Mouse (Mus musculus) embryo, embryonic 10 days (tissue): ENCODE data around the gene Akain1.

ENCODE experiments used
- DNase-seq: peaks from one replicate; pipeline ENCODE4 v3.0.0-alpha.2; 2015; ENCODE audit warnings: low spot score

Akain1 gene

DNA sequence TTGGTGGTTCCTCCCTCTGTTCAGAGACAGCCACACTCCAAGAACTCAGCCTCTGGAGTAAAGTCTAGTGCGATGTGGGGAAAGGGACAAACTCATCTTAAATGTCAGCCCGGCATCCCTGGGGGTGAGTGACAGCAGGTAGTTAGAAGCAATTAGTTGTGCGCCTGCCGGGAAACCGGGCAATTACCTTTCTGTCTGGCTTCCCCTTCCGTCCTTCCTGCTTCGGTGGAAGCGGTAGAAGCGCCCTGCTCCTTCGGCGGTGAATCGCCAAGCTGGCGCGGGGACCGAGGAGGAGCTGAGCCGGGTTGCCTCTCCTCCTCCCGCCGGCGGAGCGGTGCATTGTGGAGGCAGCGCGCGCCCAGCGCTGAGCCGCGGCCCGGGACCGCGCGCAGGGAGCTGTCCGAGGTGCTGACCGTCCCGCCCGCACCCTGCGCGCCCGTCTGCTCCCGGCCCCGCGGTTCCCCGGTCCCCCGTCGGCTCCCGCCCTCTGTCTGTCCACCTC lies at the start of gene Akain1:
TSS of gene Akain1 (plus strand) at position 337 of the 502 bp plus-strand sequence.
- peak; percentile 90 for DNase-seq

DNA sequence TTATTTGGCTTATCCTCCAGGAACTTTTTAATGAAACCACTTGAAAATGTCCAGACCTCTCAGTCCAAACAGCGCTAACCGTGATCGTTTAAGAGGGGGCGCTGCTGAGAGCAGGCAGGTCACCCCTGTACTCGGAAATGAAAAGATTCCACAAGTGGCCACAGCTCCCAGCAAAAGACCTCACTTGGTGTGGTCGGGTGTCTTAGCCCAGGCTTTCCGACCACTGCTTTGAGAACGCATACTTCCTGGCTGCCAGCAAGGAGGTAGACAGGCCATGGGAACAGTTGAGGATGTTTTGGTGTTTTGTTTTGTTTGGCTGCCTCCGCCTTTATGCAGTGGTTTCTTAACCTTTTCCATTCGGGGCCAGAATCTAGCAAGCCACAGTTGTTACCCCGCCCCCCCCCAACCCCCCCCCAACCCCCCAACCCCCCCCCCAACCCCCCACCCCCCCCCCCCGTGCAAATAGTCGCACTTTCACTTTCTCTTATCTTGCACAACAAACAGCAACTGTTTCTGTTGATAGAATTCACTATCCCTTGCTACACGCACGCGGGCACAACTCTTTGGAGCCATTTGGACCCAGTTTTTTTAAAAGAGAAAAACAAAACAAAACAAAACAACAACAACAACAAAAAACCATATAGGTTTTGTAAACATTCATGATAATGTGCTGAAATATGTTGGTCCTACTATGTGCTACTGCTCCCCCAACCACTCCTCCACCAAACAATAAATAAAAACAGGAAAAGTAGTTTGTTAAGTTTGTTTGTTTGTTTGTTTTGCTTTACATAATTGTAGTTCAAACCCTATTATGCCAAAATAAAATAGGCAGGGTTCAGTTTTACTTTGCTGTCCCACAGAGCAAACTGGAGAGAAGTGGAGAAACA lies 42.7 kb upstream of the Akain1 start:
- no peak for DNase-seq

DNA sequence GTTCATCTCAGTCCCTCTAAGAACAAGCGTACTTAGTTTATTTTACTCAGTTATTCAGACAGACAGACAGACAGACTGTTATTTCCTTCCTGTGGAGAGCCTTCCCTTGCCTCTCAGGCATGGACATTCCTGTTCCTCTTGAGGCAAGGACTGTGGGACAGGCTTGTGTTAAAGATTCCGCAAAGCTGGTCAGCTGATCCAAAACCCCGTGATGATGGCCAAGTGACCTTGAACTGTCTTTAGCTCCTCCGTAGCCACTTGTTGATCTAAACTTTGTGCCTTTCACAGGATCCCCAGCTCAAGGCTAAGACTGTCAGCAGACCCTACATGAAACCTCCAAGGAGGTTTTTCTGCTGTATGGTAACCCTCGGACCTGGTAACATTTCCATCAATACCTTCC lies 42.0 kb upstream of the Akain1 start:
- no peak for DNase-seq

DNA sequence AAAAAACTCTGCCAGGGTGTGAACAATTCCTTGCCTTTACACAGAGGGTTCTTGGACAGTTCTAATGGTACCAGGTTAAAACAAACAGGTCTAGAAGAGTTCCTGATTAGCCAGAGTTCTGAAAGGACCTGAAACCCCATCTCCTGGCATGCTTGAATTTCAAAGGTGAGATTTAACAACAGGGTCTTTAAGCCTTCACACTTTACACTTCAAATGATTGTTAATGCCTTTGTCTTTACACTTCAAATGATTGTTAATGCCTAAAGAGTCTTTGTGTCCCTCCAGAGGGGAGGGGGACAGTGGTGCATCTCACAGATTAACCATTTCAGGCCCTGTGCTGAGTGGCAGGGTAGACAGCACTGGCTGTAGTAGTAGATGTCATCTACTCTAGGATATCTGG lies 41.0 kb upstream of the Akain1 start:
- DNase-seq, result no peak

DNA sequence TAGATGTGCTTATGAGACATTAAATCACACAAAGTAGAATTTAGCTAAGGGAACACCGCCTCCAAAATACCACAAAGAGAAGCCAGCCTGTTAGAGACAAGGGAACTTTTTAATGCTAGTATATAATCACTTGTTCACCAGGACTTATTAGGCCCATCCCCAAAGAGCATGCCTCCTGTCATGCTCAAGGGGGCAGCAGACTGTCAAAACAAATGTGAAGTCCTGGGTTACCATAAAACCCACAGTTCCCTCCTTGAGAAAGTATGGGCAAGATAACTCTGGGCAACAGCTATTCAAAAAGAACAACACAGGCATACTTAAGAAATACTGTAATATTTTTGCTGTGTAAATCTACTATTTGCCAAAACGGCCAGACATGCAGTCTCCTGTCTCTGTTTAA lies 38.0 kb upstream of the Akain1 start:
- DNase-seq, result no peak

DNA sequence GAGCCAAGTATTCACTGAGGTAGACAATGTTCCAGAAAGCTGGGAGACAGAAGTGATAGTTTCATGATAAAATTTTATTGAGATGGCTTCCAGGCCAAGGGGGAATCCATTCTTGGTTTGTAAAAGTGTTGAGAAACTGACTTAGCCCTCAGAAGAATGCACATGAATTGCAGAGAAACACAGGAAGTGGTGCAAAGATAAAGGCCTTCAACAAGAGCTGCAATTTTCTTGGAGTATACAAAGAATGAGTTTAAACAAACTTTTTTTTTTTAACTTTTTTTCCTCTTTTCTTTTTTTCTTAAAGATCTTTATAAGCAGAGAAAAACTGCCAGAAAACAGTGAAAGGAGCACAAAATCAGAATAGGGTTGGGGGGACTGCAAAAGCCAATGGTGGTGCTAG lies 23.0 kb upstream of the Akain1 start:
- DNase-seq, result no peak

DNA sequence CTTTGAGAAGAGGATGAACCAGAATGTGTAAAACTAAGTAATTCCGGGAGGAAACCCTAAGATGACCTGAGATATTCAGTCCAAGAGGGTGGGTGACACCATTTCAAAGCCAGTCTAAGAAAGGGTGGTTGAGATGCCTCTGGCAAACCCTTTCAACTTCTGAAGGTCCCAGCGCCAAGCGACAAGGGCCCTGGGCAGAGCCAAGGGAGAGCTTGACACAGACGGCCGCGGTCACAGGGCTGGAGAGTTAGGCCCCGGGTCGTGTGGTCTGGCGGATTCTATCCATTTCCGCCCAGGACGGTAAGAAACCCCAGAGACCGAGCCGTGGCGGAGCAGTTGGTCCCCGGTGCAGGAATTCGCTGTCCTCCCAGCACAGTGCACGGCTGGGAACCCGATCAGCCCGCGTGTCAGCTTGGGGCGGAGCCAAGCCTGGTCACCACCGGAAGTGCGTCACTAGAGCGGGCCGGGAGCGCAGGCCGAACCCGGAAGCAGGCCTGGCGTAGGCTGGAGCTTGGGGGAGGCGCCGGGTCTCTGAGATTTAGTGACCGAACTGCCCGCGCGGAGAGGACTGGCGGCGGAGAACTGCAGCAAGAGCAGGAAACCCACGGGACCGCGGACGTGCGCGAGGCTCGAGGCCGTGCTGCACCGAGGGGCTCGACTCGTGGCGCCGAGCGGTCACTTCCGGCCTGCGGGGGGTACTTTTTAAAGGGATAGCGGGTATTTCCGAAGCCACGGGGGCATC lies 22.0 kb upstream of the Akain1 start:
- DNase-seq, result peak; percentile 98

DNA sequence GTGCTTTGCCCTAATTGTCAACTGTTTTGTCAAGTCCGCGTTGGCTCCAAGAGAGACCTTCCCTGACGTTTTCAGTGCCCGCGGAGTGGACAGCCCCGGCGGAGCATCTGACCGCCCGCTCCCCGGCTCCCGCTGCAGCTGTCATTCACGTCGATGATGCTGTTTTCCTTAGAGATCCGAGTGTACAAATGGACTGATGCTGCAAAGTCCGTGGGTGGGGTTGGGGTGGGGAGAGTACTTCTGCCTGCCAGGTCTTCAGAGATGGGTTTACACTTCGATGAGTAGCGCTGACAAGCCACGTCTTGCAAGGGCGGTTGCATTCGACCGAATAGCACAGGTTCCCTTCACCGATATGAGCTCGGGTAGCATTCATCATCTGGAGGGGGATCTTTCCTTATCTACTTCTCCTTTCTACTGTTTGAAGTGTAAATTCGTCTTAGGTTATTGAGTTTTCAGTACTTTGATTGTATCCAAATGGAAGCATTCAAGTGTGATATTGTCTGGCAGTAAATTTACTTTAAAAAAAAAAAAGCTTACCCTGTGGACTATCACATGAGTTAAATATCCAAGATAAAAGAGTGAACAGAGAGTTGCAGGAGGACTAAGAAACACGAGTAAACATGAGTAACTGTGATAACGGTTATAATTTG lies 21.3 kb upstream of the Akain1 start:
- peak; percentile 50 for DNase-seq

DNA sequence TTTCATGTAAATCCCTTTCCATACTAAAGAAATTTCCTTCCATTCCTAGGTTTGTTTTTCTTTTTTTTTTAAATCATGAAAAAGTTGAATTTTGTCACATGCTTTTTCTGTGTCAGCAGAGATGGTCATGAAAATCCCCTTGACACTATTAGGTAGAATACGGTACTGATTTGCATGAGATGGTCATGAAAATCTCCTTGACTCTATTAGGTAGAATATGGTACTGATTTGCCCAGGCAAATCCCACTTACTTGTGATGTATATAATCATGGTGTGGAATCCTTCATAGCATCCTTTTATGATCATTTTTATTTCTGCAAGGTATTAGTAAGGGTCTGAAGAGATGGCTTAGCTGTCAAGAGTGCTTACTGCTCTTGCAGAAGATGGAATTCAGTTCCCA lies 17.5 kb upstream of the Akain1 start:
- DNase-seq, result peak; percentile 72

DNA sequence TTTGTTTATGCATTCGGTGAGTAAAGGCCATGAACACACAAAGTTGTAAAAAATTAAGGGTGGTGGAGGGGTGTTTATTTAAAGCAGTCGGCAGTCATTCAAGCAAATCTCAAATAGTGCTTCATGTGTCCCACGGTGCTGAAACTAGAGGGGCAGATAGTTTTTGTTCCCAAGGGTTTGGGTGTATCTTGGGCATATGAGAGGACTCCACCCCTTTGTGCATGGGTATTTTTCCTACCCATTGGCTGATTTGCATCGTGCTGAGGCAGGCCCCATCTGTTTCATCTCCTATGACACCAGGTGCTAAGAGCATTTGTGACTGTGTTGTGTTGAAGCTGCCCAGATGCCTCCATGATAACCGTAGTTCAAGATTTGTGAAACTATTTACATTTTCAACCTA lies 1.3 kb upstream of the Akain1 start:
- no peak for DNase-seq

DNA sequence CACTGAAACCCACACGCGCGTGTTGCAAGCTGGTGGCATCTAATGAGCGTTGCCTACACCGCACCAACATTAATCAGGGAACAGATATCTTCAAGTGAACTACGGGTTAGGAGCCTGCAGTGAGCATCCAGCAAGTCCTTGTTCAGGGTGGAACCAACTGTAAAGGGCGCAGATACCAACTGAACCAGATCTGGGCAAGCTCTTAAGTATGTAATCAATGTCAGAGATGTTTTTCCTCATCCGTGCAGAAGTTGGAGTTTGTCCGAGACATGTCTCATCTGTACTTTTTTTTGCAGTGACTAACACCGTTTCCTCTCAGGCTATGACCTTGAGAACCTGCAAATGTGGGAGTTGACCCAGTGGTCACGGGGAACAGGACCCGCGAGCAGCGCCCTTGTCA lies 640 bp upstream of the Akain1 start:
- no peak for DNase-seq

DNA sequence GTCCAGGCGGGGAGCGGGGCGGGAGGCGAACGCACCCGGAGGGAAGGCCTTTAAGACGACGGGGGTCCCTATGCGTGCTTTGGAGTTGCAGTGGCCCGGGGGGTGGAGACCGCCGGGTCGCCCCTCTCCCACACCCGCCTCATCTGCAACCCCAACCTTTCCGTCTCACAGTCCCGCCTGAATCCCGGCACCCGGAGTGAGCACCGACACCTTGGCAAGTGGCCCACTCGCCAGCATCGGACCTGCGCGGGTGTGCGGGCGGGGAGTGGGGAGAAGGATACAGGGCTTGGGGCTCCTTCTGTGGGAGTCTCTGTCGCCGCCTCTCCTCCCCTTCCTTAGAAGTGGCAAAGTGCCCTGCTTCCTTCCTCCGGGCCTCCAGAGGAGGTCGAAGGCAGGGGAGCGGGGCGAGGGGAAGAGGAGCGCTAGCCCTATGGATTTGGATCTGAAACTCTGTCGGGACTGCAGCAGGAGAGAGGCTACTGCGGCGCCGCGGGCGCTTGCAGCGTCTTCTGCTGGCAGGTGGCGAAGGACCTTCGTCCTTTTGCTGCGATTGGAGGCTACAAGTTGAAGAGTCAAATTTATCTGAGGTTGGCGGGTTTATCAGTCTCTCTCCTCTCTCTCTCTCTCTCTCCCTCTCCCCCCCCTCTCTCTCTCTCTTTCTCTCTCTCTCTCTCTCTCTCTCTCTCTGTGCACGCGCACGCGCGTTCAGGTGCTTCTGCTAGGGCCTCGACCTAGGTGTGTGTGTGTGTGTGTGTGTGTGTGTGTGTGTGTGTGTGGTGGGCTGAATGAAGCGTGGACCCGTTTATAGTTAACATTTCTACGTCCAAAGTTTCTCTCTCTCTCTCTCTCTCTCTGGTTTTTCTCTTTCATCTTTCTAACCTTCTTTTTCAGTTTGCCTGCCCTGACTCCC lies 700 bp downstream of the Akain1 start:
- DNase-seq, result peak; percentile 43

DNA sequence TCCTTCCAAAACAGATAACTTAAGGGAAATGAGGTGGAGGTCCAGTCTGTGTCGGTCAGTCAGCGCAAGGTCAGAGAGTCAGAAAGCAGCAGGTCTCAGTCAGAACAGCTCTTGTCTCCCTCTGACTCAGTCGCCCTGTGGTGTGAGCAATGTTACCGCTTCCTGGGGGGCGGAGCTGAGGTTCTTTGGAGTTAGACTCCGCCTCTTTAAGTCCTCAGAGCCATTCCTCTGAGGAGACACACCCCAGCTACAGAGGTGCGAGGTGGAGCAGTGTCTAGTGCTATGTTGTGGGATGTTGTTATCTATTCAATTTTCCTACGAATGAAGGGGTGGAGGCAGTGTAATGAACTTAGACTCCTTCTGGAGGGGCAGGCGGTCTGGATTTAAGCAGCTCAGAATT lies 1.9 kb downstream of the Akain1 start:
- DNase-seq, result no peak

DNA sequence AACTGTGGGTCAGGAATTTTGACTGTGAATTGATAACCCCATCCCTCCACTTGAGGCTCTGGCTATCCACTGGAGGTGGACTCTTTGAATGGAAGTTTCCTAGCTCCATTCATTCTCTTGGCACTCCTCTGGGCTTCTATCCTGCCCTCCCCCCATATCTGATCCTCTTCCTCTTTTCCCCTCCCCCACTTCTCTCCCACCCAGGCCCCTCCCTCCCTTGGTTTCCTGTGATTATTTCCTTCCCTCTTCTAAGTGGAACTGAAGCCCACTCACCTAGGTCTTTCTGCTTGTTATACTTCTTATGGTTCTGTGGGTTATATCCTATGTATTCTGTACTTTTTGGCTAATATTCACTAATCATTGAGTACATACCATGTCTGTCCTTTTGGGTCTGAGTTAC lies 9.6 kb downstream of the Akain1 start:
- DNase-seq, result no peak

DNA sequence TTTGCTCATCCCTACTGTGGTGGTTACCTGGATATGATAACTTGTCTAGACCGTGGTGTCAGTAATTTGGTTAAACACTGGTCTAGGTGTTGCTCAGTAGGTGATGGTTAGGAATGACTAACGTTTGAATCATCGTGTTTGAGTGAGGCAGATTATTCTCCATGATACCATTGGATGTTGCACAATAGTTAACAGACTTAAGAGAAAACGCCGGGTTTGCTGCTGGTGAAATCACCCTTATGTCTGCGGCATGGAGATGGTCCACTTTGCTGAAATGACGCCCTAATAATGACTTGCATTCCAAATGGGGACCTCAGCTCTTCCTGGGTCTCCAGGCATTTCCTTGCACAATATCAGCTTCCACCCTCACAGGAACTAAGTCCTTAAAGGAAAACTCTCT lies 22.6 kb downstream of the Akain1 start:
- DNase-seq, result no peak

DNA sequence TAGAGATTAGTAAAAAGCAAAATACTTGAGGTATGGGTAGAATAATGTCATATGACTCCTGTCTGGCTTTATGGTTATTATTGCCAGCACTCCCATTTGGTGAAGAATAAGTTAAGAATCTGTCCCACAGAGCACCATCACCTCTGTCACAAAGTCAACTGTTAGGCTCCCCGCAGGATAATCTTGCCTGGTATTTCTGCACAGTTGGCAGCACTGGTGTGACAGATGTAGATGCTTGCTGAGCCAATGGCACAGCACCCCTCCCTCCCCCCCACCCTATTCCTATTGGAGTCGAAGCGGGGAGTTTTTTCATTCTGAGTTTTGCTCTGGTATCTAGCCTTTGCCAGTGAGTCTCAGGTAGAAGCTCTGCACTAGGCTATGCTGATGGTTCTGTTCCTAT lies 23.9 kb downstream of the Akain1 start:
- no peak for DNase-seq

DNA sequence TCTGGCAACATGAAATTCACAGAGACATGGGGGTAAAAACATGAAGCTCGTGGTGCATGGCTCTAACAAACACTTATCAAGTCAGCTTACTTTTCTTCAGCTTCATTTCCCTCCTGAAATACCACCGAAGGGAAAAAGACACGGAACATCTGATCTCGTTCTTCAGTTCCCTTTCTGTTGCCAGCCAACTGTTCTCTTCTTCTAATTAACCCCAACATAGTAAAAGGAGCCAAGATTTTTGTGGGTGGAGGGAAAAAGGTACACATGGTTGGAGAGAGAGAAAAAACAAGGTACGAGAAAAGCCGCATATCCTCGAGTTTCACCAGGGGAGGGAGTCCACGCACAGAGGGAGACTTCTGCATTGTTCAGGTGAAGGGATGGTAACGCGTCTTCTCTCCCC lies 32.0 kb downstream of the Akain1 start:
- no peak for DNase-seq

DNA sequence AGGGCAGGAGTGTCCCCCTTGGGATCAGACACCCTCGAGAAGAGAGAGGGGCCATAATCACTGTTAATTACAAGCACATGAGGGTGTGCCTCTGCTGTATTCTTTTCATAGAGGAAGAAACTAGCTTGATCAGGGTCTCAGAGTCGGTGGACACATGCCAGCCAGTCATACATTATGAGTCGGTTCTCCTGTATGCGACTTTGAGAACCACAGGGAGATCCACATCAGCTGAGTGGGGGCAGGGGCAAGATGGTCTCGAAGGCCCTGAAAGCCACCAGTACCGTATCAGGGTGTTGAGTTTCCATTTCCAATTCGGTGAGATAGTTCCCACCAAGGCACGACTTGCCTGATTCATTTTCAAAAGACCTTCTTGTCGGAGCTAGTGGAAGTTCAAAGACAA lies 33.3 kb downstream of the Akain1 start:
- DNase-seq, result no peak

DNA sequence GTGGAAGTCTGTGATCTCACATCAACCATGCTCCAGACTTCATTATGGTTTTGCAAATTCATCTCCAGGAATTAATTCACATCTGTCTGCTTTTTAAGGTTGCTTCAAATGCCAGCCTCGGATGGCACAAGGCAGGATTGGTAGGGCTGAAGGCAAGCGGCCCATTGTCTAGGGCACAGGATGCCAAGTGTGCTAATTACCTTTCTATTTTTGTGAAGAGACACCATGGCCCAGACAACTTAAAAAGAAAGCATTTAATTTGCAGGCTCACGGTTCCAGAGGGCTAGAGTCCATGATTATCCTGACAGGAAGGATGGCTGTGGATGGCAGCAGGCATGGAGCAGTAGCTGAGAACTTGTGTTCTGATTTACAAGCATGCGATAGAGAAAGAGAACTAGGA lies 35.0 kb downstream of the Akain1 start:
- DNase-seq, result no peak

DNA sequence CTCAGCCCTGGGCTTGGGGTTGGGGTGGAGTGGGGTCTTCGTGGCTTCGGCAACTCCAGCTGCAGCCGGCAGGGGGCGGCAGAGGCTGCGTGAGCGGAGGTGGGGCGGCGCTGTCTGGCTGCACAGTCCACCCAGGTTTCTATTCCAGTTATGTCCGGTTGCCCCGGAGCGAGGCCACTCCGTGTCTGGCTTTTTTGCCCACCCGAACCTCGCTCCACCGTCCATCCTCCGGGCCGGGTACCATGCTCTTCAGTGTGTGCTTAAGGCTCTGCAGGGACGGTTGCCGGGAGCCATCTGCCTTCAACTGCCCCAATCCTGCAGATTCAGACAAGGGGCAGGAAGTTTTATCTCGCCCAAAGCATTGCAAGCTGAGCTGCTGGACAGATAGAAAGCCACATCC lies 36.3 kb downstream of the Akain1 start:
- DNase-seq, result peak; percentile 83

DNA sequence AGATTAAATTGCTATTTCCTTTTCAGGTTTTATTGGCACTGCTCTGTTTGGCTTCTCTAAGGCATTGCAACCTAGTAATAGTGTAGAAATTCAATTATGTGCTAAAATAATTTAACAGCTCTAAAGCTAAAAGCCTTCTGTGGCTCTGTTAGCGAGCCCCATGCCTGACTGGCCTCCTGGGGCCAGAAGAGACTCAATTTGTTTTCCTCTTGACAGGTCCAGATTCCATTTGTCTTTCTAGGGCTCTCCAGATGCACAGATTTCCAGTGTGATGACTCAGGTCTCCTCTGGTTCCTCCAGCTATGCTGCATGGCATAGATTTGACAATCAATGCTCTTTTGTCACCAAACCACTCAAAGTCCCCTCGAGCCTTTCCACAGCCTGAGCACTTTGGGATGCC lies 38.4 kb downstream of the Akain1 start:
- DNase-seq, result no peak

DNA sequence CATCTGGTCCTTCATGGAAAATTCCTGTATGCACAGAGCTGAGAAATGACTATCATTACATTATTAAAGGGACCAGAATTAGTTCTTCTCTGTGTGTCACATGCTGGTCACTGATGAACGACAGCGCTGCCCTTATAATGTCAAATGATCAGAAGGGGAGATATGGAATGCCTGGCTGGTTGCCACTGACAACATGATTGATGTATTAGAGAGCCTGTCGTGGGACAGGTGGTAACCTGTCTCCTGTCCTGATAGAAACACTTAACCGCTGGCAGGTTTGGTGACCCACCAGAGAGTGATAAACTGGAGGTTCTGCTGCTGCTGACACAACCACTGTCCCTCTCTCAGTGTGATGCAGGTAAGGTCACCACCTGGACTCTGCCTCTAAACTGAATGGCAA lies 40.1 kb downstream of the Akain1 start:
- DNase-seq, result no peak
